Mouse (Mus musculus) Muller cell, postnatal 12 days (primary cell): ENCODE data around the gene Eif4e.

Experiments used
- DNase-seq: peaks from one replicate; pipeline ENCODE4 v3.0.0-alpha.2; 2015; ENCODE audit errors: inconsistent ontology term

Eif4e gene

GRCm38 (mm10) chr3:138586213-138586612 is 60.2 kb downstream of the Eif4e start:
- DNase-seq, result no peak

GRCm38 (mm10) chr3:138587137-138587536 is 61.2 kb downstream of the Eif4e start:
- no peak for DNase-seq

- no peak for DNase-seq
These were observed 62.0 kb downstream of the Eif4e start for GRCm38 (mm10) chr3:138588001-138588400.

- no peak for DNase-seq
These were observed 65.0 kb downstream of the Eif4e start for GRCm38 (mm10) chr3:138591002-138591401.

GRCm38 (mm10) chr3:138591806-138592365 is 65.9 kb downstream of the Eif4e start:
- peak; percentile 56 for DNase-seq

GRCm38 (mm10) chr3:138593131-138593530 is 67.2 kb downstream of the Eif4e start:
- no peak for DNase-seq

- DNase-seq, result no peak
These were observed 67.9 kb downstream of the Eif4e start for GRCm38 (mm10) chr3:138593911-138594310.

- no peak for DNase-seq
These were observed 75.1 kb downstream of the Eif4e start for GRCm38 (mm10) chr3:138601076-138601475.

GRCm38 (mm10) chr3:138605132-138605531 is 79.2 kb downstream of the Eif4e start:
- DNase-seq, result no peak

- DNase-seq, result no peak
These were observed 82.7 kb downstream of the Eif4e start for GRCm38 (mm10) chr3:138608665-138609064.
